In genomic region chr11:62612604-62613003, GRCm38 (mm10) we compare ENCODE assay signal across 18 mouse cellular contexts. TPM values are rescaled to one million over a fixed set of nuclear protein-coding genes. Genes with fewer than 3 reads are reported as not detected.
DNase-seq lines count a peak whose midpoint lies in the region; ATAC-seq lines count a peak whose summit lies in the region.
"Had no signal": no experiment of that assay in that cellular context is flagged by ENCODE, and none has a peak within 500 bp of the region (broad histone marks: within the 10 kb centered on the region; RNA-seq: fewer than 3 reads in every experiment).

No protein-coding gene starts in this region.

- no peak overlapping the region for H3K4me2 ChIP-seq in neural tube, embryonic 11.5 days (ENCODE audit: low read depth)
- H3K4me2 ChIP-seq in hindbrain, embryonic 13.5 days, result peak overlapping the region; percentile 47
- peak overlapping the region; percentile 56 for H3K4me2 ChIP-seq in midbrain, embryonic 13.5 days (replicated peaks)

- H3K9ac ChIP-seq in neural tube, embryonic 11.5 days (ENCODE audit: low read length), result peak overlapping the region; percentile 9; the same call in 1 of the 2 replicates
- H3K9ac ChIP-seq in hindbrain, embryonic 13.5 days, result peak overlapping the region; percentile 67
- H3K9ac ChIP-seq in midbrain, embryonic 13.5 days (replicated peaks), result peak overlapping the region; percentile 66
- H3K9ac ChIP-seq: embryonic facial prominence, embryonic 15.5 days; stomach, embryonic 15.5 days had no signal

- ATAC-seq in neural tube, embryonic 11.5 days (ENCODE audit: insufficient read depth, low FRiP score, low TSS enrichment), result 0 out of 2 replicates have a peak, but pooled peaks have one; percentile 28
- ATAC-seq in hindbrain, embryonic 13.5 days (ENCODE audit: low FRiP score), result no peak
- ATAC-seq in midbrain, embryonic 13.5 days, result no peak
- no peak for ATAC-seq in frontal cortex, adult (ENCODE audit: low TSS enrichment)

- H3K27ac ChIP-seq in neural tube, embryonic 11.5 days (ENCODE audit: low read depth, low read length), result peak overlapping the region; percentile 55; the same call in 1 of the 2 replicates
- peak overlapping the region; percentile 97 for H3K27ac ChIP-seq in hindbrain, embryonic 13.5 days
- H3K27ac ChIP-seq in midbrain, embryonic 13.5 days, result peak overlapping the region; percentile 87
- H3K27ac ChIP-seq: kidney, postnatal 0 days; macrophage; stomach, embryonic 15.5 days had no signal

- peaks cover 19% of the 10 kb centered on the region for H3K4me1 ChIP-seq in neural tube, embryonic 11.5 days (ENCODE audit: control insufficient read depth, insufficient read depth, low read length)
- peaks cover 35% of the 10 kb centered on the region for H3K4me1 ChIP-seq in hindbrain, embryonic 13.5 days (replicated peaks)
- peaks cover 34% of the 10 kb centered on the region for H3K4me1 ChIP-seq in midbrain, embryonic 13.5 days (replicated peaks)

- no peaks in the 10 kb centered on the region for H3K9me3 ChIP-seq in neural tube, embryonic 11.5 days (ENCODE audit: control insufficient read depth, low read length)
- no peaks in the 10 kb centered on the region for H3K9me3 ChIP-seq in hindbrain, embryonic 13.5 days
- no peaks in the 10 kb centered on the region for H3K9me3 ChIP-seq in midbrain, embryonic 13.5 days
- H3K9me3 ChIP-seq: embryonic facial prominence, embryonic 15.5 days; limb, embryonic 12.5 days; stomach, embryonic 15.5 days had no signal

- peaks cover 3% of the 10 kb centered on the region; the same call in 1 of the 2 replicates for H3K36me3 ChIP-seq in neural tube, embryonic 11.5 days (ENCODE audit: control insufficient read depth, insufficient read depth, low read length)
- peaks cover 44% of the 10 kb centered on the region for H3K36me3 ChIP-seq in hindbrain, embryonic 13.5 days
- H3K36me3 ChIP-seq in midbrain, embryonic 13.5 days, result peaks cover 36% of the 10 kb centered on the region
- H3K36me3 ChIP-seq: stomach, embryonic 15.5 days had no signal

- H3K4me3 ChIP-seq in neural tube, embryonic 11.5 days (ENCODE audit: low read depth, low read length), result no peak overlapping the region
- H3K4me3 ChIP-seq in hindbrain, embryonic 13.5 days, result no peak overlapping the region
- H3K4me3 ChIP-seq in midbrain, embryonic 13.5 days (replicated peaks), result no peak overlapping the region
- H3K4me3 ChIP-seq: myocyte had no signal

- peak; percentile 35 for DNase-seq in neural tube, embryonic 11.5 days (ENCODE audit: low spot score)
- DNase-seq in neural tube, embryonic 10.5 days (ENCODE audit: extremely low spot score, low spot score), result no peak
- DNase-seq in kidney, postnatal 36 days, result no peak
- no peak for DNase-seq in layer of hippocampus, adult 8-10 months (ENCODE audit: low spot score in 2 of 2)
- DNase-seq in lung, postnatal 14 days, result no peak
- DNase-seq: adrenal gland, adult 2 months; cerebellum, adult 9-11 months; heart, adult 18-20 months; thymus, postnatal 36 days had no signal

- no peaks in the 10 kb centered on the region for H3K27me3 ChIP-seq in neural tube, embryonic 11.5 days (ENCODE audit: control insufficient read depth, insufficient read depth, low read length)
- H3K27me3 ChIP-seq in hindbrain, embryonic 13.5 days, result no peaks in the 10 kb centered on the region
- H3K27me3 ChIP-seq in midbrain, embryonic 13.5 days, result no peaks in the 10 kb centered on the region
- H3K27me3 ChIP-seq: embryonic facial prominence, embryonic 15.5 days; limb, embryonic 12.5 days; stomach, embryonic 15.5 days had no signal

- 60% methylated on average over 10 of the region's 10 CpGs for WGBS in neural tube, embryonic 11.5 days
- 41% methylated on average over 10 of the region's 10 CpGs for WGBS in hindbrain, embryonic 13.5 days
- 43% methylated on average over 10 of the region's 10 CpGs for WGBS in midbrain, embryonic 13.5 days

RNA-seq across cellular contexts. Expression of gene Lrrc75a, which starts 35.7 kb away (rescaled TPM):
- 12.3 and 13.6 TPM in 2 replicates for polyA plus RNA-seq in neural tube, embryonic 11.5 days (2014; fragmentation: Nextera tagmentation; extraction: Ambion mirVana)
- 10.0 and 10.4 TPM in 2 replicates for polyA plus RNA-seq in hindbrain, embryonic 13.5 days (2015; fragmentation: Nextera tagmentation; extraction: Ambion mirVana)
- polyA plus RNA-seq in midbrain, embryonic 13.5 days (2015; fragmentation: Nextera tagmentation; extraction: Ambion mirVana), result 8.2 and 11.4 TPM in 2 replicates
- total RNA-seq in layer of hippocampus, adult 8-10 months (2022), result 1 to 10 TPM; 7.5 to 9.3 (median 9.0) TPM

RNA-seq across cellular contexts. Expression of gene Mmgt2, which starts 35.9 kb away (rescaled TPM):
- polyA plus RNA-seq in neural tube, embryonic 11.5 days (2014; fragmentation: Nextera tagmentation; extraction: Ambion mirVana), result 39.5 and 47.0 TPM in 2 replicates
- polyA plus RNA-seq in hindbrain, embryonic 13.5 days (2015; fragmentation: Nextera tagmentation; extraction: Ambion mirVana), result 22.8 and 24.9 TPM in 2 replicates
- 23.0 and 25.2 TPM in 2 replicates for polyA plus RNA-seq in midbrain, embryonic 13.5 days (2015; fragmentation: Nextera tagmentation; extraction: Ambion mirVana)
- total RNA-seq in layer of hippocampus, adult 8-10 months (2022), result 10 to 100 TPM; 17.4 to 25.5 (median 20.8) TPM

RNA-seq across cellular contexts. Expression of gene Trpv2, which starts 38.3 kb away (rescaled TPM):
- 10.0 and 11.7 TPM in 2 replicates for polyA plus RNA-seq in neural tube, embryonic 11.5 days (2014; fragmentation: Nextera tagmentation; extraction: Ambion mirVana)
- polyA plus RNA-seq in hindbrain, embryonic 13.5 days (2015; fragmentation: Nextera tagmentation; extraction: Ambion mirVana), result 21.5 and 21.7 TPM in 2 replicates
- polyA plus RNA-seq in midbrain, embryonic 13.5 days (2015; fragmentation: Nextera tagmentation; extraction: Ambion mirVana), result 20.7 TPM in 2 replicates
- total RNA-seq in layer of hippocampus, adult 8-10 months (2022), result 10 to 100 TPM; 14.5 to 15.9 (median 15.1) TPM

Comparison
In these comparisons a context has a peak if more than half of its experiments do, and no peak if none do; other contexts are left out.
1. H3K9ac ChIP-seq: peak in every context shown above with its lines; median percentile 67 in hindbrain, embryonic 13.5 days; 66 in midbrain, embryonic 13.5 days; 9 in neural tube, embryonic 11.5 days.